Mouse (Mus musculus): ENCODE results near the gene Wdsub1. TPM values are rescaled to one million over a fixed set of nuclear protein-coding genes. Genes with fewer than 3 reads are reported as not detected.

Wdsub1 gene
- total and polyA plus RNA-seq, 3 experiments: 8.2 to 13.5 (median 12.9) TPM

DNA sequence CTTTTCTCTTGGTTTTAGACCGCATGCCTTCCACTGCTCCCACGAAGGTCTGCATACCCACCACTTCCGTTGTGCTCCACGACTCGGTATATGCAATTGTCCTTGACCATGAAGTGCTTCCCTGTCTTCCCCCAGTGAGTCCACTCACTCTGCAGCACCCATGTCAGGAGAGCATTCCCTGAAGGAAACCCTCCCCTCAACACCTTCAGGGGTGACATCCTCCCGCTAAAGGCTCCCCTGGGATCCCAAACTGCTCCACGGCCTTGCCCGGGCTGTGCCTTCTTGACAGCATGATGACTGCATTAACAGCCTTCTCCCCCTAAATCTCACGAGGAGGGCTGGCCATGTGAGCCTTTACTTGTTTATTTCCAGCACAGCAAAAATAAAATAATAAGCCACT is 25.7 kb upstream of the Wdsub1 start:
- in situ Hi-C loops (cut with MboI; ENCODE audit: low pct_ligation_motif_present, low pct_unique_long_range_greater_than_20kb, low sequenced_read_pairs) (no loop called here), dilution Hi-C loops (cut with MboI; ENCODE audit: extremely low pct_ligation_motif_present, extremely low pct_unique_long_range_greater_than_20kb, low sequenced_read_pairs) (no loop called here)
- H3K79me2 ChIP-seq (replicated peaks; ENCODE audit: control insufficient read depth, extremely low read depth, insufficient read depth, poor library complexity, severe bottlenecking): no peaks in the 10 kb centered on the region
- H3K27me3 ChIP-seq (replicated peaks): no peaks in the 10 kb centered on the region
- no peak overlapping the region for H3K4me3 ChIP-seq (replicated peaks in 1 of 3; ENCODE audit: low read depth in 2 of 3, low read length in 2 of 3, poor library complexity in 1 of 3)
- TF ChIP-seq POLR2A (IDR thresholded peaks at IDR 0.05; ENCODE audit: low read depth, low read length) (no peak), NELFE (IDR thresholded peaks at IDR 0.05; ENCODE audit: low read depth, low read length) (no peak), MXI1 (IDR thresholded peaks at IDR 0.05; ENCODE audit: low read depth, low read length) (no peak), UBTF (IDR thresholded peaks at IDR 0.05; ENCODE audit: low read depth, low read length) (no peak), TCF12 (IDR thresholded peaks at IDR 0.05; ENCODE audit: low read depth, low read length) (no peak), SMC3 (IDR thresholded peaks at IDR 0.05; ENCODE audit: low read depth, low read length) (no peak), GABPA (IDR thresholded peaks at IDR 0.05; ENCODE audit: insufficient replicate concordance, low read depth, low read length) (no peak), HCFC1 (IDR thresholded peaks at IDR 0.05; ENCODE audit: low read depth, low read length) (no peak), JUN (IDR thresholded peaks at IDR 0.05; ENCODE audit: insufficient read depth, low read depth, low read length) (no peak)
- no peak overlapping the region for H3K4me2 ChIP-seq (ENCODE audit: insufficient read depth, low read depth, poor library complexity, severe bottlenecking)
- no peak for DNase-seq (ENCODE audit: extremely low read depth)
- H3K36me3 ChIP-seq (replicated peaks in 1 of 2; ENCODE audit: control insufficient read depth in 1 of 2, insufficient read depth in 1 of 2, low read length in 1 of 2): peaks cover 60 to 85% of the 10 kb centered on the region in 2 experiments
- no peak overlapping the region for H3K9ac ChIP-seq (ENCODE audit: insufficient read depth, low read depth)
- no peak overlapping the region for H3K27ac ChIP-seq (ENCODE audit: insufficient read depth, low read depth)
- H3K4me1 ChIP-seq (ENCODE audit: control insufficient read depth in 1 of 2, insufficient read depth in 2 of 2): no peaks in the 10 kb centered on the region
- no peaks in the 10 kb centered on the region for H3K9me3 ChIP-seq (replicated peaks; ENCODE audit: low read length)

DNA sequence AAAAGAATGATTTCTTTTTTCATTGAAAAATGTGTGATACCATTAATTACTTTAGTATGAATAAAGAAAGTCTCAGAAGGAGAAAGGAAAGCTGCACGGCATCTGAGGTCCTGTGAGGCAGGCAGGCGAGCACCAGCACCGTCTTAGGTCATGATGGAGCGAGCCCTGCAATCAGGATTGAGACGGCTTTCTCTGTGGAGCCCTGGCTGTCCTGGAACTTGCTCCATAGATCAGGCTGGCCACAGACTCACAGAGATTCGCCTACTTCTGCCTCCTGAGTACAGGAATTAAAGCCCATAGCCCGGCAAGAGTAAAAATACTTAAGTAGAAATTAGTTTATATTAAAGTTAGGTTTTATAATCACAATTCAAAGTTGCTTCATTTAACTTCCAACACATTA is 21.6 kb upstream of the Wdsub1 start:
- dilution Hi-C loops (cut with MboI; ENCODE audit: extremely low pct_ligation_motif_present, extremely low pct_unique_long_range_greater_than_20kb, low sequenced_read_pairs): no loop called here
- TF ChIP-seq RCOR1 (conservative IDR thresholded peaks at IDR 0.05; ENCODE audit: low read depth, low read length) (no peak), NELFE (IDR thresholded peaks at IDR 0.05; ENCODE audit: low read depth, low read length) (no peak), CTCF (conservative IDR thresholded peaks at IDR 0.05 in 1 of 2, IDR thresholded peaks at IDR 0.05 in 1 of 2; ENCODE audit: low read depth in 2 of 2, low read length in 2 of 2) (no peak), EP300 (IDR thresholded peaks at IDR 0.05; ENCODE audit: low read length) (no peak), MXI1 (IDR thresholded peaks at IDR 0.05; ENCODE audit: low read depth, low read length) (no peak), IRF4 (IDR thresholded peaks at IDR 0.05; ENCODE audit: low read depth, low read length) (no peak), NRF1 (IDR thresholded peaks at IDR 0.05; ENCODE audit: low read depth, low read length) (no peak), PAX5 (IDR thresholded peaks at IDR 0.05; ENCODE audit: low read length) (no peak), HCFC1 (IDR thresholded peaks at IDR 0.05; ENCODE audit: low read depth, low read length) (no peak), MAFK (IDR thresholded peaks at IDR 0.05; ENCODE audit: insufficient replicate concordance, low read length) (no peak), UBTF (IDR thresholded peaks at IDR 0.05; ENCODE audit: low read depth, low read length) (no peak), ZKSCAN1 (IDR thresholded peaks at IDR 0.05; ENCODE audit: borderline replicate concordance, low read depth, low read length) (no peak), MYC (IDR thresholded peaks at IDR 0.05; ENCODE audit: low read depth, low read length) (no peak), CHD1 (IDR thresholded peaks at IDR 0.05; ENCODE audit: low read depth, low read length) (no peak), ZNF384 (IDR thresholded peaks at IDR 0.05; ENCODE audit: low read depth, low read length) (no peak), TBP (conservative IDR thresholded peaks at IDR 0.05; ENCODE audit: low read depth, low read length) (no peak)

More for the DNA sequence above, 21.6 kb upstream of the Wdsub1 start:
- no peaks in the 10 kb centered on the region for H3K4me1 ChIP-seq (ENCODE audit: control insufficient read depth in 1 of 2, insufficient read depth in 2 of 2)
- H3K36me3 ChIP-seq (replicated peaks in 1 of 2; ENCODE audit: control insufficient read depth in 1 of 2, insufficient read depth in 1 of 2, low read length in 1 of 2): peaks cover 53 to 79% of the 10 kb centered on the region in 2 experiments
- H3K27me3 ChIP-seq (replicated peaks): no peaks in the 10 kb centered on the region
- no peak for DNase-seq (ENCODE audit: extremely low read depth)
- in situ Hi-C loops (cut with MboI; ENCODE audit: low pct_ligation_motif_present, low pct_unique_long_range_greater_than_20kb, low sequenced_read_pairs): no loop called here
- no peaks in the 10 kb centered on the region for H3K79me2 ChIP-seq (replicated peaks; ENCODE audit: control insufficient read depth, extremely low read depth, insufficient read depth, poor library complexity, severe bottlenecking)
- no peak overlapping the region for H3K9ac ChIP-seq (ENCODE audit: insufficient read depth, low read depth)
- no peak overlapping the region for H3K27ac ChIP-seq (ENCODE audit: insufficient read depth, low read depth)
- H3K4me3 ChIP-seq (replicated peaks in 1 of 3; ENCODE audit: low read depth in 2 of 3, low read length in 2 of 3, poor library complexity in 1 of 3): no peak overlapping the region
- no peaks in the 10 kb centered on the region for H3K9me3 ChIP-seq (replicated peaks; ENCODE audit: low read length)
- H3K4me2 ChIP-seq (ENCODE audit: insufficient read depth, low read depth, poor library complexity, severe bottlenecking): no peak overlapping the region

Measured in CH12.LX (cell line).